Mouse (Mus musculus) E14TG2a.4 (cell line): ENCODE data around the gene Sbk1.

ENCODE experiments used
- CTCF ChIP-seq: conservative IDR thresholded peaks from 2 replicates; pipeline ENCODE4 v1.5.1; 2014; ENCODE audit warnings: low read length
- NANOG ChIP-seq: IDR thresholded peaks from 2 replicates; pipeline ENCODE4 v1.6.1; 2014; ENCODE audit warnings: borderline replicate concordance, low read length, mixed read lengths
- POU5F1 ChIP-seq: IDR thresholded peaks from 2 replicates; pipeline ENCODE4 v1.6.1; 2014; ENCODE audit warnings: low read length, borderline replicate concordance

- TF ChIP-seq CTCF (no peak), POU5F1 (no peak), NANOG (no peak)
Measured at GRCm38 (mm10) chr7:126226136-126226535, 46.3 kb upstream of the Sbk1 start.
